Mouse (Mus musculus): ENCODE measurements around the gene Lztfl1. TPM values are rescaled to one million over a fixed set of nuclear protein-coding genes. Genes with fewer than 3 reads are reported as not detected.

Gene Lztfl1
- 16.3 TPM for polyA plus RNA-seq (2017; shearing (Covaris generic))

GRCm38 (mm10) chr9:123717186-123718008 is at the start of gene Lztfl1:
TSS of gene Lztfl1 (minus strand) at chr9:123717697.

GRCm38 (mm10) chr9:123678327-123679105 is 39.0 kb downstream of the Lztfl1 start, which contains the start of the genes Ccr9 and Slc6a20a:
TSS of gene Ccr9 (plus strand) at chr9:123678439.
TSS of gene Slc6a20a (minus strand) at chr9:123678885.

Other genes with a start within 250 kb of the Lztfl1 start
- 59.6 TPM for gene Limd1, start 239.0 kb downstream of the Lztfl1 start, polyA plus RNA-seq (2017; shearing (Covaris generic))
- 55.5 TPM for gene Sacm1l, start 187.9 kb downstream of the Lztfl1 start, polyA plus RNA-seq (2017; shearing (Covaris generic))
- 0.14 TPM for gene Slc6a20b, start 85.1 kb downstream of the Lztfl1 start, polyA plus RNA-seq (2017; shearing (Covaris generic))
- gene Ccr9, start 39.3 kb downstream of the Lztfl1 start, polyA plus RNA-seq (2017; shearing (Covaris generic)), result 1.3 TPM
- gene Slc6a20a, start 38.8 kb downstream of the Lztfl1 start, polyA plus RNA-seq (2017; shearing (Covaris generic)), result not detected
- gene Cxcr6, start 88.8 kb upstream of the Lztfl1 start, polyA plus RNA-seq (2017; shearing (Covaris generic)), result 198 TPM
- gene Fyco1, start 134.2 kb upstream of the Lztfl1 start, polyA plus RNA-seq (2017; shearing (Covaris generic)), result 26.2 TPM
- gene Xcr1, start 144.3 kb upstream of the Lztfl1 start, polyA plus RNA-seq (2017; shearing (Covaris generic)), result 0.74 TPM

All from effector memory CD4-positive, alpha-beta T cell, adult 5 months (primary cell).